Mouse (Mus musculus) intestine, embryonic 14.5 days (tissue): ENCODE data around the gene Klhdc7b. TPM values are rescaled to one million over a fixed set of nuclear protein-coding genes. Genes with fewer than 3 reads are reported as not detected.

Experiments used
- ATAC-seq: fragments of 200-750 bp; cut with Nextera tagmentation; replicated peaks from 2 replicates; pipeline ENCODE4 v1.8.0; 2017; ENCODE audit warnings: low read depth, moderate number of reproducible peaks, moderate TSS enrichment, moderate library complexity; ENCODE audit not compliant: low FRiP score, low TSS enrichment
- DNase-seq: peaks from one replicate; pipeline ENCODE4 v3.0.0-alpha.2; 2018; ENCODE audit warnings: low spot score
- H3K27ac ChIP-seq: fragments of 300-500 bp; sonication (generic); 2 replicates; pipeline ENCODE4 v1.5.1; 2014; ENCODE audit warnings: low read depth, mild to moderate bottlenecking, control low read depth
- H3K27me3 ChIP-seq: fragments of 300-500 bp; sonication (generic); replicated peaks from 2 replicates; pipeline ENCODE4 v1.6.1; 2014; ENCODE audit warnings: low read length, control low read depth; ENCODE audit not compliant: control insufficient read depth, insufficient read depth
- H3K36me3 ChIP-seq: fragments of 300-500 bp; sonication (generic); 2 replicates; pipeline ENCODE4 v1.6.1; 2014; ENCODE audit warnings: low read length, control low read depth; ENCODE audit not compliant: control insufficient read depth, insufficient read depth
- H3K4me1 ChIP-seq: fragments of 300-500 bp; sonication (generic); replicated peaks from 2 replicates; pipeline ENCODE4 v1.6.1; 2014; ENCODE audit warnings: low read length, control low read depth, mixed read lengths; ENCODE audit not compliant: control insufficient read depth, insufficient read depth
- H3K4me2 ChIP-seq: fragments of 300-500 bp; sonication (generic); 2 replicates; pipeline ENCODE4 v1.6.1; 2014; ENCODE audit warnings: low read length
- H3K4me3 ChIP-seq: fragments of 300-500 bp; sonication (generic); 2 replicates; pipeline ENCODE4 v1.5.1; 2014; ENCODE audit warnings: low read depth, low read length, control low read depth, mixed read lengths
- H3K9ac ChIP-seq: fragments of 300-500 bp; sonication (generic); 2 replicates; pipeline ENCODE4 v1.6.1; 2014; ENCODE audit warnings: mild to moderate bottlenecking, low read length
- H3K9me3 ChIP-seq: fragments of 300-500 bp; sonication (generic); 2 replicates; pipeline ENCODE4 v1.6.1; 2016; ENCODE audit warnings: low read length, control low read depth; ENCODE audit not compliant: control insufficient read depth
- WGBS: fragments of 180-500 bp; shearing (Covaris S2); extraction: QIAGEN DNeasy Blood & Tissue Kit; methylation state at CpG from one replicate; pipeline ENCODE4 v1.1.7; 2014; 5-methylcytosine and 5-hydroxymethylcytosine counted together
- polyA plus RNA-seq: library from polyadenylated mRNA; unstranded; fragments of >200 nt; fragmentation: Nextera tagmentation; extraction: Ambion mirVana; gene quantifications from 2 replicates; pipeline ENCODE4 v1.2.1, GENCODE M21; 2014

Gene Klhdc7b
- polyA plus RNA-seq, 1 experiment from 2014 or later = not detected

DNA sequence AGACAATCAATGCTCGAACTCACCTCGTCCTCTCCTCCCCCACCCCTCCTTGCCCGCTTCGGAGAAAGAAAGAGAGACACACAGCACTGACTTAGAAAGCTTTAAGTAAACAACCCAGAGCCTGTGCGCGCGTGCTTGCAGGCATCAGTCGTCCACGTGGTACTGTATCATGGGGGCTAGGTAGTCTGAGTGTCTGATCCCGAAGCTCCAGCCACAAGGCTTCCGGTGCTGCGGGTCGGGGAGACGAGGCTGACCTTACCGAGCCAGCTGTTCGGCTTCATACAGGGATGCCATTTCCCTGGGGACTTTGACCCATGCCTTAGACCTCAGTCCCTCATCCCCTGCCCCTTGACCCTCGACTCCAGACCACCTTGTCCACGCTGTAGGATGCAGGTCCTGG is 7.4 kb upstream of the Klhdc7b start:
- peaks cover 26% of the 10 kb centered on the region for H3K4me1 ChIP-seq
- DNase-seq = no peak
- WGBS = 3% methylated on average over 18 of the region's 18 CpGs
- no peak overlapping the region for H3K27ac ChIP-seq
- H3K4me2 ChIP-seq = peak overlapping the region; percentile 29
- H3K4me3 ChIP-seq = no peak overlapping the region; the same call in 1 of the 2 replicates
- H3K9me3 ChIP-seq = no peaks in the 10 kb centered on the region
- H3K27me3 ChIP-seq = peaks cover 46% of the 10 kb centered on the region
- no peak overlapping the region for H3K9ac ChIP-seq
- peaks cover 4% of the 10 kb centered on the region; the same call in 1 of the 2 replicates for H3K36me3 ChIP-seq
- ATAC-seq = no peak

DNA sequence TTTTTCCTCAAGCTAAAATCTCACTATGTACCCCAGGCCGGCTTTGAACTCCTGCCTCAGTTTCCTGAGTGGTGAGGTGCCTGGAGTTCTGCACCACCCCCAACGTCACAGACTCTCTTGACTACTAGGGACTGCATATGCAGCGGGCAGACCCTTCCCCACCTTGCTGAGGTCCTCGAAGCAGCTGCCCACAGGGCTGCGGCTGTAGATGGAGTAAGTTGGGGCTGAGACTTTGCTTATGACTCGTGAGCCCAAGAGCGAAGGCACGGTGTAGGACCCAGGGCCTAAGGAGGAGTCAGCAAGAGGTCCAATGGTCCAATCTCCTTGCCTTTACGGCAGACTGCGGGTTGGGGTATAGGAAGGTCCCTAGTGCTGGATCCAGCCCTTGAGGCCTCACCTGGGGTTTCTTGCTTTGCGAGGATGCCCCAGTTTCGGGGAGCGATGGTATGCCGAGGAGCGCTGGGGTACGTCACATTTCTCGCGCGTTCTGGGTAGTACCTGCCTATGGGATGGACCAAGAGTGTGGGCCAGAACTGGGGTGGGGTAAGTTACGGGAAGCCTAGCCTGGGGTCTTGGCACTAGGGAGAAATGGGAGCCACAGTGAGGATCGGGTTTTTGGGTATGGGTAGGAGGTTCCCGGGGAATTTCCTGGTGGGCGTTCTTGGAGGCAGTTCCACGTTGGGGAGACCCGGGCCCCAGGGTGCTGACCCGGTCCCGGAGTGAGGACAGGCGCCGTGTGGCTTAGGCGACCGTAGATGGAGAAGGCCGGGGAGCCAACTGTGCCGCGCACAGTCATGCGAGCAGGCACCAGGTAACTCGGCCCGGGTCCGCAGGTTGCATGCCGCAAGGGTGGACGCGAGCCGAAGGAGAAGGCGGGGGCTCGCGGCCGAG is 6.5 kb upstream of the Klhdc7b start:
- peaks cover 46% of the 10 kb centered on the region for H3K27me3 ChIP-seq
- DNase-seq = no peak

DNA sequence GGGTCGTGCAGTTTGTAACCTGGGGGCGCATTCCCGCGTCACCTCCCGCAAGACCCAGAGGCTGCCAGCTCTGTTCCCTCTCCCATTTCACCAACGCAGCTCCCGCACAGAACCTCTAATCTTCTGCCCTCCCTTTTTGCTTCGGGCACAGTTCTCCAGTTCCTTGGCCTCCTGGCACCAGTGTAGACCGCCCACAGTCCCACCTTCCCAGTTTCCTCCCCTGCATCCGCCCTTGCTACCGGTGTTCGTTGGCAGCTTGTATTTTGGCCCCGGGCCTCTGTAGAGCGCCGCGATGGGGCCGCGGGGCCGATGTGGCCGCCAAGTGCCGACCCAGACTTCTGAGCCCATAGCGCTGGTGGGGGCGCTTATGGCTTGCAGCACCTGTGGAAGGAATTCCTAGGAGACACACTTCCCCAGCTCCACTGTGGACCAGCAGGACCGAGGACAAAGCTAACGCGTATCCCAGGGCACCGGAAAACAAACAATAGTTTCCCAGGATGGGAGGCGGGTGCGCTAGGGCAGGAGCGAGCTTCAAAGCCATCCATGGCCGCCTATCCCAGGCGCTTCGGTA is 5.8 kb upstream of the Klhdc7b start, which contains the start of gene Odf3b:
TSS of gene Odf3b (minus strand) at position 452 of the 571 bp plus-strand sequence.
- DNase-seq (peak; percentile 66), ATAC-seq (no peak)
- H3K27me3 ChIP-seq = peaks cover 46% of the 10 kb centered on the region
- under 1% methylated on average over 31 of the region's 33 CpGs for WGBS
- H3K4me3 ChIP-seq = peak within 1 kb of the TSS; percentile 29
- H3K4me2 ChIP-seq = peak within 1 kb of the TSS; percentile 57
- H3K9me3 ChIP-seq = no peaks in the 10 kb centered on the region
- H3K9ac ChIP-seq = peak within 1 kb of the TSS; percentile 21; the same call in 1 of the 2 replicates
- H3K27ac ChIP-seq = no peak within 1 kb of the TSS
- no peaks in the 10 kb centered on the region for H3K36me3 ChIP-seq
- H3K4me1 ChIP-seq = peaks cover 26% of the 10 kb centered on the region

More for the DNA sequence above, 6.5 kb upstream of the Klhdc7b start:
- 15% methylated on average over 46 of the region's 46 CpGs for WGBS
- ATAC-seq = no peak
- Histone ChIP-seq H3K4me3 (peak overlapping the region; percentile 29), H3K27ac (no peak overlapping the region), H3K36me3 (no peaks in the 10 kb centered on the region), H3K4me2 (peak overlapping the region; percentile 57), H3K4me1 (peaks cover 26% of the 10 kb centered on the region), H3K9me3 (no peaks in the 10 kb centered on the region), H3K9ac (0 out of 2 replicates have a peak overlapping the region, but pooled peaks have one; percentile 21)

GRCm38 (mm10) chr15:89379429-89379828 is 5.3 kb upstream of the Klhdc7b start:
- 8% methylated on average over 10 of the region's 10 CpGs for WGBS
- no peaks in the 10 kb centered on the region for H3K9me3 ChIP-seq

DNA sequence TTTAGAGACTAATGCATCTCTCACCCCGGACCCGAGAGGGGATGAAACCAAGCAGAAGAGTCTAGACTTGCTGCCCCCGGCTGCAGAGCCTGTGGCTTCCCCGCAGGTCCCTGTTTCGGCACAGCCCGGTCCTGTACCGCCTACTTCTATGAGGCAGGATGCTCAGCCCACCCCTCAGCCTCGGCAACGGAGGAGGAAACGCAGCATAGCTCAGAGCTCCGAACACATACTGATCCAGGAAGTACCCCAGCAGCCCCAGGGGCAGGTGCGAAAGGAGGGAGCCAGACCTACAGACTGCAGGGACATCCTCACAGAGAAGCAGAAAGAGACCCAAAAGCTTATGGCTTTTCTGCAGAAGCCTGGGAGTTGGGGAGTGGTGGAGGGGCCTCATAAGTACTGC is 2.4 kb downstream of the Klhdc7b start:
- Histone ChIP-seq H3K9me3 (no peaks in the 10 kb centered on the region), H3K4me1 (no peaks in the 10 kb centered on the region), H3K27ac (no peak overlapping the region), H3K9ac (no peak overlapping the region), H3K4me2 (no peak overlapping the region), H3K27me3 (no peaks in the 10 kb centered on the region), H3K36me3 (no peaks in the 10 kb centered on the region), H3K4me3 (no peak overlapping the region)
- ATAC-seq = no peak
- DNase-seq = no peak
- WGBS = 38% methylated on average over 12 of the region's 12 CpGs

More at GRCm38 (mm10) chr15:89379429-89379828, 5.3 kb upstream of the Klhdc7b start:
- Histone ChIP-seq H3K4me3 (peak overlapping the region; percentile 29), H3K4me1 (peaks cover 23% of the 10 kb centered on the region), H3K4me2 (peak overlapping the region; percentile 57), H3K27ac (no peak overlapping the region), H3K9ac (no peak overlapping the region), H3K36me3 (no peaks in the 10 kb centered on the region), H3K27me3 (peaks cover 46% of the 10 kb centered on the region)
- ATAC-seq (no peak), DNase-seq (no peak)

GRCm38 (mm10) chr15:89390081-89390480 is 5.4 kb downstream of the Klhdc7b start:
- no peak for ATAC-seq
- DNase-seq = no peak
- no peaks in the 10 kb centered on the region for H3K36me3 ChIP-seq
- no peaks in the 10 kb centered on the region for H3K27me3 ChIP-seq
- no peak overlapping the region for H3K4me2 ChIP-seq
- H3K9ac ChIP-seq = no peak overlapping the region
- no peaks in the 10 kb centered on the region for H3K4me1 ChIP-seq
- no peak overlapping the region for H3K4me3 ChIP-seq
- H3K27ac ChIP-seq = no peak overlapping the region
- no peaks in the 10 kb centered on the region for H3K9me3 ChIP-seq
- WGBS = 93% methylated on average over 10 of the region's 10 CpGs

DNA sequence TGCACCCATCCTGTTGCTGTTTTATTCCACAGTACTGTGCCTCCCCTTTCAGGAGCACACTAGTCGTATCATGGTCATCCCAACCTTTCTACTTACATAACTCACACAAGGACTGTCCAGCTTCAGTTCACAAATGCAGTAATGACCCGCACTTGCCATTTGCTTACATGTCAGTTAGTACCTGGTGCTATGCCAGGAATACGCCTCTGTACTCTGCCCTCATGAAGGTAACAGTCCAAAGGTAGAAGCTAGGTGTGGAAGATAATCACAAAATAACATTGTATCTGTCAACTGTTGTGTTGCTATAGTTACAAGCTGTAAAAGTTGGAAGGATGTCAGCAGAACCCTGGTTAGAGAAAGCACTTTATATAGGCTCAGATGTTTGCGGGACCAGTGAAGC is 12.2 kb downstream of the Klhdc7b start:
- Histone ChIP-seq H3K4me3 (no peak overlapping the region), H3K4me1 (no peaks in the 10 kb centered on the region), H3K27me3 (no peaks in the 10 kb centered on the region), H3K27ac (no peak overlapping the region), H3K4me2 (no peak overlapping the region), H3K36me3 (no peaks in the 10 kb centered on the region), H3K9me3 (no peaks in the 10 kb centered on the region), H3K9ac (no peak overlapping the region)
- WGBS = 84% methylated on average over 4 of the region's 4 CpGs
- DNase-seq (no peak), ATAC-seq (0 out of 2 replicates have a peak, but pooled peaks have one; percentile 40)

DNA sequence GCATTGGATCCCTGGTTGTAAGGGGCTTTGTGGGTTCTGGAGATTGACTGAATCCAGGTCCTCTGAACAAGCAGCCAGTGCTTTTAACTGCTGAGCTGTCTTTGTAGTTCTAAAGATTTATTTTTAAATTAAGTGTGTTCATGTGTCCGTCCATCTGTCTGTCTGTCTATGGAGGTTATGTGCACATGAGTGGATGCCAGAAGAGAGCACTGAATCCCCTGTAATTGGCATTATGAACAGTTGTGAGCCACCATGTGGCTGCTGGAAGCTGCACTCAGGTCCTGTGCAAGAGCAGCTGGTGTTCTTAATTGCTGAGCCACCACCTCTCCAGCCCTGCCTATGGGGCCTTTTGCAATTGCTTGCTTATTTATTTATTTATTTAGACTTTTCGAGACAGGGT is 13.4 kb downstream of the Klhdc7b start:
- ATAC-seq (no peak), DNase-seq (no peak)
- no peaks in the 10 kb centered on the region for H3K36me3 ChIP-seq
- H3K4me2 ChIP-seq = no peak overlapping the region
- no peaks in the 10 kb centered on the region for H3K9me3 ChIP-seq
- no peaks in the 10 kb centered on the region for H3K27me3 ChIP-seq
- no peak overlapping the region for H3K9ac ChIP-seq
- no peak overlapping the region for H3K4me3 ChIP-seq
- no peak overlapping the region for H3K27ac ChIP-seq
- 92% methylated on average over 2 of the region's 2 CpGs for WGBS
- H3K4me1 ChIP-seq = no peaks in the 10 kb centered on the region
